Mouse (Mus musculus) kidney, adult 9 months (tissue): ENCODE measurements at regions not wholly inside any gene's neighbourhood (a gene's known extent, or its start where the extent isn't known, plus 50 kb on each side); places are given as distances from the start of the nearest gene placed in this dataset.
A peak's percentile ranks its signal among the peaks of the same experiment; 100 is the strongest.

Source experiments
- DNase-seq: peaks from one replicate; pipeline ENCODE4 v3.0.0; 2022

DNA sequence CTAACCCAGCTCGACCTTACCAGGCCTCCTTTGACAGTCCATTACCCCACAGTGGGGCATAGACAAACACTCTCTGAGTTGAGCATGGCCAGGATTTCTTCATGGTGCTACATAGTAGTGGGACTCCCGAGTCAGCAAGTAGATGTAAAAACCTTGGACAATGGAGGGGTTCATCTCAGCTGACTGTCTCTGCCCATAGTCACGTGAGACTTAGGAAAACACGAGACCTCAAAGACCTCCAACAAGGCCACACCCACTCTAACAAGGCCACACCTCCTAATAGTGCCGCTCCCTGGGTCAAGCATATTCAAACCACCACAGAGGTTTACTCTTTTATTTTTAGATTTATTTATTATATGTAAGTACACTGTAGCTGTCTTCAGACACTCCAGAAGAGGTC lies 52.5 kb upstream of the Cldn24 start:
- DNase-seq, result no peak

DNA sequence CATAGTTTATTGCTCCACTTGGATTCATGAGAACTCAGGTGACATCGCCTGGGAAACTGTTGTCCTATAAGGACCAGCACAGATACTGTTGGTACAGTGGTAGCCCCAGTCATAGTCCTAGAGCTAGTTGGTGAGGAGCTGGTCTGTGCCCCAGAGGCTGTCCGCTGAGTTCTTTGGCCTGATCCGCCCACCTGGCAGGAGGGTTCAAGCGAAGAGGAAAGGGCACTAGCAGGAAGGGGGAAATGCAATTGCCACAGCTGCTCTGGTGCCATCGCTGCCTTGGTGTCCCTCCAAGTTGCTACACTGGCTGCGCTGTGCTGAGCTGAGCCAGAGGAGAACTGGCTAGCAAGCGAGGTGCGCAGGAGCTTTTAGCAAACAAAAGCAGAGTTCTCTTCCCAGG lies 53.2 kb upstream of the Cldn24 start:
- no peak for DNase-seq

- peak; percentile 78 for DNase-seq
Observed at GRCm38 (mm10) chr8:47764480-47764879, 50.7 kb upstream of the Cdkn2aip start.

GRCm38 (mm10) chr8:47764068-47764467 lies 50.3 kb upstream of the Cdkn2aip start:
- DNase-seq, result no peak
